32 mouse cellular contexts compared by ENCODE assay signal in genomic region chr13:56316930-56317329, GRCm38 (mm10). TPM values are rescaled to one million over a fixed set of nuclear protein-coding genes. Genes with fewer than 3 reads are reported as not detected.
DNase-seq lines count a peak whose midpoint lies in the region; ATAC-seq and TF ChIP-seq lines count a peak whose summit lies in the region.
"Had no signal": no experiment of that assay in that cellular context is flagged by ENCODE, and none has a peak within 500 bp of the region (broad histone marks: within the 10 kb centered on the region; RNA-seq: fewer than 3 reads in every experiment).

No protein-coding gene starts in this region.

- no peak overlapping the region for H3K9ac ChIP-seq in limb, embryonic 13.5 days
- H3K9ac ChIP-seq in heart, adult 2 months (ENCODE audit: low read depth, low read length) = no peak overlapping the region
- H3K9ac ChIP-seq: forebrain, embryonic 12.5 days; heart, embryonic 12.5 days; hindbrain, embryonic 13.5 days; liver, embryonic 15.5 days; lung, embryonic 14.5 days had no signal

- TF ChIP-seq EP300 in heart, adult 2 months (IDR thresholded peaks at IDR 0.05; ENCODE audit: insufficient read depth, low read depth, low read length) = no peak

- H3K4me2 ChIP-seq in limb, embryonic 13.5 days (replicated peaks) = no peak overlapping the region
- H3K4me2 ChIP-seq: forebrain, embryonic 12.5 days; heart, embryonic 12.5 days; hindbrain, embryonic 13.5 days; liver, embryonic 15.5 days; lung, embryonic 14.5 days had no signal

- H3K79me2 ChIP-seq in heart, adult 2 months (replicated peaks; ENCODE audit: control insufficient read depth, insufficient read depth, low read length) = no peaks in the 10 kb centered on the region

- no peaks in the 10 kb centered on the region for H3K9me3 ChIP-seq in limb, embryonic 13.5 days
- H3K9me3 ChIP-seq: forebrain, embryonic 12.5 days; heart, embryonic 12.5 days; hindbrain, embryonic 13.5 days; liver, embryonic 15.5 days had no signal

- peaks cover 50% of the 10 kb centered on the region for H3K4me1 ChIP-seq in limb, embryonic 13.5 days
- no peaks in the 10 kb centered on the region for H3K4me1 ChIP-seq in heart, adult 2 months (ENCODE audit: control insufficient read depth, insufficient read depth, low read length)
- H3K4me1 ChIP-seq: liver, embryonic 15.5 days had no signal

- DNase-seq in frontal cortex, postnatal 10 days (ENCODE audit: low spot score in 2 of 2) = no peak
- peak; percentile 38 to 80 for DNase-seq in left cerebral cortex, postnatal 25 days (ENCODE audit: low spot score in 2 of 2)
- no peak for DNase-seq in left cerebral cortex, adult 11 months (ENCODE audit: low spot score)
- peak; percentile 69 for DNase-seq in brain, adult 2 months (ENCODE audit: low read depth, low spot score)
- DNase-seq in heart, adult 2 months = no peak
- DNase-seq: adrenal gland, postnatal 10 days; cerebellum, adult 11-12 months; cerebellum, adult 9-11 months; embryo, embryonic 11 days; gastrocnemius, postnatal 14 days; heart, adult 11 months; heart, postnatal 4 days; kidney, adult 8-10 months; kidney, postnatal 4 days; lung, embryonic 14.5 days; lung, postnatal 14 days; thymus, adult 2 months; thymus, postnatal 36 days had no signal

- no peak overlapping the region for H3K4me3 ChIP-seq in limb, embryonic 13.5 days
- H3K4me3 ChIP-seq in heart, adult 2 months = no peak overlapping the region
- H3K4me3 ChIP-seq: erythroblast, embryonic 14.5 days; forebrain, embryonic 12.5 days; heart, embryonic 12.5 days; hindbrain, embryonic 13.5 days; liver, embryonic 15.5 days had no signal

- H3K27ac ChIP-seq in limb, embryonic 13.5 days = 0 out of 2 replicates have a peak overlapping the region, but pooled peaks have one; percentile 2
- H3K27ac ChIP-seq in heart, adult 2 months = no peak overlapping the region
- H3K27ac ChIP-seq: forebrain, embryonic 12.5 days; hindbrain, embryonic 13.5 days; kidney, postnatal 0 days; liver, embryonic 15.5 days; stomach, postnatal 0 days had no signal

- no peak for TF ChIP-seq CTCF in heart, adult 2 months (IDR thresholded peaks at IDR 0.05)

- H3K27me3 ChIP-seq in limb, embryonic 13.5 days = no peaks in the 10 kb centered on the region
- no peaks in the 10 kb centered on the region for H3K27me3 ChIP-seq in heart, adult 2 months (ENCODE audit: control insufficient read depth, insufficient read depth, low read length)
- H3K27me3 ChIP-seq: forebrain, embryonic 12.5 days; heart, embryonic 12.5 days; hindbrain, embryonic 13.5 days; liver, embryonic 15.5 days; Patski had no signal

- H3K36me3 ChIP-seq in limb, embryonic 13.5 days = no peaks in the 10 kb centered on the region
- H3K36me3 ChIP-seq in heart, adult 2 months (ENCODE audit: control insufficient read depth, insufficient read depth, low read length) = no peaks in the 10 kb centered on the region
- H3K36me3 ChIP-seq: forebrain, embryonic 12.5 days; heart, embryonic 12.5 days; hindbrain, embryonic 13.5 days; liver, embryonic 15.5 days had no signal

- no peak for TF ChIP-seq POLR2A in heart, adult 2 months (IDR thresholded peaks at IDR 0.05; ENCODE audit: insufficient read depth, low read depth, low read length)

- intact Hi-C loops in left cerebral cortex, postnatal 25 days (cut with DNase I) = no loop called here
- intact Hi-C loops in heart, adult 2 months (cut with DNase I) = no loop called here

- ATAC-seq in frontal cortex, adult (ENCODE audit: low TSS enrichment) = peak; percentile 82
- ATAC-seq in limb, embryonic 13.5 days (ENCODE audit: low FRiP score, low read depth) = no peak
- ATAC-seq: intestine, embryonic 16.5 days; midbrain, embryonic 16.5 days; Patski had no signal

- WGBS in limb, embryonic 13.5 days = 32% methylated on average over 4 of the region's 4 CpGs
- 82% methylated on average over 4 of the region's 4 CpGs for WGBS in heart, adult 2 months

RNA-seq across cellular contexts. Expression of gene Cxcl14, which starts 20.6 kb away (rescaled TPM):
- 100 to 1,000 TPM; 130 to 158 TPM for total RNA-seq in left cerebral cortex, postnatal 25 days (2021)
- polyA plus RNA-seq in limb, embryonic 13.5 days (2015; fragmentation: Nextera tagmentation; extraction: Ambion mirVana) = 497 and 573 TPM in 2 replicates
- total RNA-seq in heart, adult 2 months (2021) = 1 to 10 TPM; 5.5 to 6.2 TPM
- polyA plus RNA-seq in heart, adult 2 months (2012; rRNA removed) = 15.7 and 22.1 TPM in 2 replicates
- total RNA-seq: MEL; neutrophil, adult 5-6 weeks had no signal
- polyA plus RNA-seq: erythroblast, embryonic 14.5 days had no signal

Comparison
In these comparisons a context has a peak if more than half of its experiments do, and no peak if none do; other contexts are left out.
1. DNase-seq: peak in left cerebral cortex, postnatal 25 days (2 of 2) and brain, adult 2 months (single experiment); none in frontal cortex, postnatal 10 days (0 of 2), left cerebral cortex, adult 11 months (single experiment) and heart, adult 2 months (0 of 2).
2. RNA of gene Cxcl14, which starts 20.6 kb away (total RNA-seq): 130 to 158 TPM in left cerebral cortex, postnatal 25 days; 5.5 to 6.2 TPM in heart, adult 2 months; every median in the first group is over 10 times any median in the second.